Mouse (Mus musculus) granulocyte monocyte progenitor cell, adult 5-6 weeks (primary cell): Measurements from ENCODE around the gene Man2b1. TPM values are rescaled to one million over a fixed set of nuclear protein-coding genes. Genes with fewer than 3 reads are reported as not detected.

ENCODE experiments used
- ATAC-seq: replicated peaks from 2 replicates; pipeline ENCODE4 v1.8.0; 2016; ENCODE audit warnings: mild to moderate bottlenecking, moderate TSS enrichment, inconsistent platforms; ENCODE audit not compliant: poor library complexity, severe bottlenecking
- total RNA-seq, 2 experiments: library from RNA; stranded (forward) in 1 of 2; stranded (reverse) in 1 of 2; fragments of 200-712, 200-1000 nt in 1 of 2; fragments of >200 nt in 1 of 2; fragmentation: Nextera tagmentation in 1 of 2; gene quantifications; 2 replicates each; pipeline ENCODE4 v1.2.3; 2014 to 2017

Gene Man2b1
- total RNA-seq (2014; fragmentation: Nextera tagmentation): 91.4 and 110 TPM in 2 replicates
- 52.9 and 83.5 TPM in 2 replicates for total RNA-seq (2017)

DNA sequence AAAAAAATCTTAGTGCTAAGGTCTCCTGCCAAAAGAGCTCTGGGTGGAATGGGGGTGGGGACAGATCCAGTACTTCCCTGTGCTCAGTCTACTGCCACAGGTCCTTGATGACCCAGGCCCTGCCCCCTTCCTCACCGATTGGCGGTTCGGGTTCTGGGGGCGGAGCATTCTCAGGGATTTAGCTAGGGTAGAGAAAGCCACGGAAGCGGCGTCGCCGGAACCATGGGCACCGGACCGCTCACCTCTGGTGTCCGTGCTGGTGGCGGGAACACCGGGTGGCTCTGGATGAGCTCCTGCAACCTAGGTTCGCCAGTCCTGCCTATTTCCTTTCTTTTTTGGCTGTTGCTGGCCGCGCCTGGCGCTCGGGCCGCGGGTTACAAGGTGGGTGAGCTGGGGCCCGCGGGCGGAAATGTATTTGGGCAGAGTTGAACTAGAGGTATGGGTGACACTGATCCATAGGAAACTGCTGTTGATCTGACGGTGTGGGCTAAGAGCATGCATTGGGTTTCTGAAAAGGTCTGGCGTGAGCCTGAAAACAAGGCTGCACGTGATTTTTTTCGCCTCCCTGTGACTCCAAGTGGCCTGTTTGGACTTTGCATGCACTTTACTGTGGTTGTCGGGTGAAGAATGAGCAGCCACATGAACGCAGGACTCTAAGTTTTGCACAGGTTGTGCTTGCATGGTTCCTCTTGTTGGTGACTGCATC is at the start of gene Man2b1:
TSS of gene Man2b1 (plus strand) at position 163 of the 706 bp plus-strand sequence.
- peak; percentile 60 for ATAC-seq

DNA sequence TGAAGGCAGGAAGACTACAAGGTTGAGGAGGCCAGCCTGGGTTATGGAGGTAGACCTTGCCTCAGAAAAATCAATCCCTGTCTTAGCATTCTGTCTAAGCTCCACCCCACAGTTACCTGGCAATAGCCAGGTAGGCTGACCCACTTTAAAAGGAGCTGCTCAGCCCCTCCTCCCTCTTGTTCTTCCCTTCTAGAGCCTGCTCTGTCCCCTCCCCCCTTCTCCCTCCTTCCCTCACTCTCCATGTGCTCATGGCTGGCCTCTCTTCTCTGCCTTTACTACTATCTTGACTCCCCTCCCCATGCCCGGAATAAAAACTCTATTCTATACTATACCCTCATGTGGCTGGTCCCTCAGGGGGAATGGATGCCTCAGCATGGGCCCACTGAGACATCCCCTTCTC is 49.2 kb upstream of the Man2b1 start:
- ATAC-seq: no peak

DNA sequence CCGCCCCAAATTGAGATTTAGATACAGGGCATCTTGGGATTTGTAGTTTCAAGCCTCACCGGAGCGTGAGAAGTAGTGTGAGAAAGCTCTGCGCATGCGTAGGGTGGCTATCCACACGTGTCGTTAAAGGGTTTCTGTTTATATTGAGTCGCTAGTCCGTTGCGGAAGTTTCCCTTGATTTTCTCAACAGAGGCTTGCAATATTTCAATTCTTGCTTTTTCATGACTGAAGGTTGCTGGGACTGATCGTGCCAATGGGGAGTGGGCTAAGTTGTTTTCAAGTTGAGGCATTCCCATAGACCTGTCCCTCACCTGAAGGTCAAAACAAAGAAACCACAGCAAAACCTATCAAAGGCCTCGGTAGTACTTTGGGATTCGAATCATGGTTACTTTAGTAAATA is 48.3 kb upstream of the Man2b1 start:
- ATAC-seq: peak; percentile 26

DNA sequence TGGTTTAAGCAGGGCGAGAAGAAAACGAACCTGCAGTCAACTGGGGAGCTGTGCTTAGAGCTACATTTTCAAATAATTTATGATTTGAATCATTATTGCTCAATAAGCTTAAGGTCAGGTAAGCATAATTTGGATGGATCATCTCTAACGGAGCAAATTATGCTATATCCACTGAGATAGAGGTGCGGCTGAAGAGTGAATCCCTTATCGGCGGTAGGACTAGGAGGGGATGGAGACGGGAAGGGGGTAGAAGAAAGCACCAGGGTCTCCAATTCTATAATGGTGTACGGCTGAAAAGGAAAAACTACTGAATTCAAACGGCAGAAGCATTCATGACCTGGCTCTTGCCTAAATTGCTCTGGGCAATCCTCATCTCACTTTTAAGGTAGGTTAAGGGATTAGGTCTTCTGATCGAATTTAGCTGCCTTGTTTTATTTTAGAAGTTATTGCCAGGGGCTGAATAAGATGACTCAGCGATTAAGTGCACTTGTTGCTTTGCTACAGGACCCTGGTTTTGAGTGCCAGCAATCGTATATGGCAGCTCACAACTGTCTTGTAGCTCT is 47.8 kb upstream of the Man2b1 start:
- ATAC-seq: no peak

DNA sequence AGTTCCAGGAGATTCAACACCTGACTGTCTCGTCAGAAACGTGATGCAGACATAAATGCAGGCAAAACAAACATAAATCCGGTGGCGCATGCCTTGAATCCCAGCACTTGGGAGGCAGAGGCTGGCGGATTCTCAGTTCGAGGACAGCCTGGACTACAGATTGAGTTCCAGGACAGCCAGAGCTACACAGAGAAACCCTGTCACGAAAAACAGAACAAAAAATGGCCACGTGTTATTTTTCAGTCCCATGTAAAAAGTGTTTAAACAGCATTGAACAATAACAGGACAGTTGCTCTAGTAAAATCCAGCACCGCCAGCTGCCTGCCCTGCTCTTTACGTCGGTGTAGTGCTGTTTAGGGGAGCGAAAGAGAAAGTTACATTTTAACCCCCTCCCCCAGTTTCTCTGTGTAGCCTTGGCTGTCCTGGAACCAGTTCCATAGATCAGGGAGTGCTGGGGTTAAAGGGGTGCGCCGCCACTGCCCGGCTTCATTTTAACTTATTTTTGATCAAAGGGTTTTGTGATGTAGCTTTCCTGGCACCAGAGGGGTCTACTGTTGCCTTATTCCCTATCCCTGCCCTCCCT is 47.3 kb upstream of the Man2b1 start:
- no peak for ATAC-seq

DNA sequence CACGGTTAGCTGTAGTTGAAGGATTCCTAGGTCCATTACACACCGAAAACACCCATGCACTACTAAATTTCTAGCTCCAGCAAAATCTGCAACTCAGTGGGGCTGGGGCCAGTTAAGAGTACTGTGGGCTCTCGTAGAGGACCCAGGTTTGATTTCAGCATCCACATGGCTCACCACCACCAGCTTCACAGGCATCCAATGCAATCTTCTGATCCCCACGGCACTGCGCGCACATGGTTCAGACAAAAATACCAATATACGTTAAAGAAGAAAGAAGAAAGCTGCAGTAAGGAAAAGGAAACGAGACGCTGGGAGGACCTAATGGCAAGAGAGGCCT is 46.7 kb upstream of the Man2b1 start:
- ATAC-seq: no peak

DNA sequence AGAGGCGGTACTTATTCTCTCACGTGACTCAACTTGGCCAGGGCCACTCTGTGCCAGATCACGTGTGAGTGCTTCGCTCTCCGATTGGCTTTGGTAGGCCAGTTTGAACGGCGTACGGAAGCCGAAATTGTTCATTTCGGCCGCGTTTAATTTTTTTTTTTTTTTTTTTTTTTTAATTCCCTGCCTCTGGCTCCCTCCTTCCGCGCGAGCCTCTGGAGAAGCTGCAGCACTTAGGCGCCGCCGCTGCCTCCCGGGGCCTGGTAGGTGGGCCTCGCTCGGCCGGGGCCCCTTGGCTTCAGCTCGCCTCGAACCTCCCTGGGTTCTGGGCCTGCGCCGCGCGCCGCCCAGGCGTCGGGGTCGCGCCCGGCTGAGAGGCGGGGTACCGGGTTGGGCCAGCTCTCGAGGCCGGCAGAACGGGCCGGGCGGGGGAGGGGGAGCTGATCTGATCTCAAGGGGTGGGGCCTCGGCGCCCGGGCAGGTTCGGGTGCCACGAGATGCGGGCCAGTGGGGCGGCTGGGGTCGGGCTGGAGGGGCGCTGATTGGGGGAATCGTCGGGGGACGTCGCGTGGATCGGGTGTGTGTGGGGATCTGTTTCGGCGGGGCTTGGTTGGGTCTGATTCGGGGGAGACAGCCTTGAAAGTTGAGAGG is 46.2 kb upstream of the Man2b1 start, which contains the start of gene Tnpo2:
TSS of gene Tnpo2 (plus strand) at position 198 of the 648 bp plus-strand sequence.
- ATAC-seq: peak; percentile 68

DNA sequence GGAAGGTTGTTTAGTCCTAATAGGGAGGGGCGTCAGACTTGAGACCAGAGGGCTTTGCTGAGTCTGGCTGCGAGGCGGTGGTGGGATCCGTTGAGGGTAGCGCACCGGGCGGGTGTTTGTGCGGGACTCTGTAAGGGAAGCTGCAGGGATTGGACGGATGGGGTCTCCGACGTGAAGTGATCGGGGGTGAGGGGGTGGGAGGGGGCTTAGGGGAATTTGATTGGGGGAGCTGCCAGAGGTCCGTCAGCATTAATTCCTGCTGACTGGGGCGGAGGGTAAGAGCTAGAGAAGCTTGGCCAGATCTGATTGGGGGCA is 45.7 kb upstream of the Man2b1 start:
- ATAC-seq: peak; percentile 24

DNA sequence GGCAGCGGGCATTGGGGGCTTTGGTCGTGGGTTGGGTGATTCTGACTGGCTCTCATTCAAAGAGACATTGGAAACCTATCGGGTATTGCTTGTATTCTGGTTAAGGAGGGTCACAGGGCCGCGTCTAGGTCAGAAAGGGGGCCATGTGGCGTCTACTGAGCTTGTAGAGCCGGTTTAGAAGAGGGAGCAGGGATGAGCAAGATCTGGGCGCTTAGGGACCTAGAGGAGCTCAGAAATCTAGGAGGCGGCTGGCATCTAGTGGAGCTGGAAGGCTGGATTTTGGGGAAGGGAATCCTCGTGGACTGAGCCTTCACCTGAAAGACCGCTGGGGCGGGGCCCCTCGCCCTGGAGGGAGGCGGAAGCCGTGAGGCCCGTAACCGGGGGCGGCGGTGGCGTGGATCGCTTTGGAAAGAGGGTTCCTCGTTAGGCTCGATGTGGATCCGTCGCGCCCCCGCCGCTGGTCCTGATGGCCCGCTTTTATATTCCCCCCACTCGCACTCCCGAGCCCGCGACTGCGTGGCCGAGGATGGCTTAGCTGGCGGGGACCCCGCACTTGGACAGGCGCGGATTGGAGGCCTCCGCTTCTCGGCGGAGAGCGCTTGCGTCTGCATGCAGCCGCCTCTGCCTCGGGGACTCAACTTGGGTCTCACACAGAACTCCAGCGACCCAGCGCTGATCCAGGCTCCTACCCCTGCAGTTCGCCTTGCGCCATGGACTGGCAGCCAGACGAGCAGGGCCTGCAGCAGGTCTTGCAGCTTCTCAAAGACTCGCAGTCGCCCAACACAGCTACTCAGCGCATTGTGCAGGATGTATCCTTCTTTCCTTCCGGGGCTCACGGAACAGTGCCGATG is 45.2 kb upstream of the Man2b1 start:
- ATAC-seq: peak; percentile 39

DNA sequence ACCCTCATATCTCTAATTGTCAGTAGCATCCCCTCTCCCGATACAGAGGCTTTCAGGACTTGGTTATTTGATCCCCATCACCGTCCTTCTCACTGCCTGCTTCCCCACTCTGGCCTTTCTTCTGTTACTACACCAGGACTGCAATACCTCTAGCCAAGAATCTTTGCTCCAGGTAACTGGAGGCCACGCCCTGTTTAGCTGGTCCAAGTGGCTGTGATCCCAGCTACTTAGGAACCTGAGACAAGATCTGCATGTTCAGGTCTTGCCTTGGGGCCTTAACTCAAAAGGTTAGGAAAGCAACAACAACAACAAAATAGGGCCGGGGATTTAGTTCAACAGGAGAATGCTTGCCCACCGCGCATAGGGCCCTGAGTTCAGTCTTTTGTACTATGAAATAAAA is 39.5 kb upstream of the Man2b1 start:
- no peak for ATAC-seq

DNA sequence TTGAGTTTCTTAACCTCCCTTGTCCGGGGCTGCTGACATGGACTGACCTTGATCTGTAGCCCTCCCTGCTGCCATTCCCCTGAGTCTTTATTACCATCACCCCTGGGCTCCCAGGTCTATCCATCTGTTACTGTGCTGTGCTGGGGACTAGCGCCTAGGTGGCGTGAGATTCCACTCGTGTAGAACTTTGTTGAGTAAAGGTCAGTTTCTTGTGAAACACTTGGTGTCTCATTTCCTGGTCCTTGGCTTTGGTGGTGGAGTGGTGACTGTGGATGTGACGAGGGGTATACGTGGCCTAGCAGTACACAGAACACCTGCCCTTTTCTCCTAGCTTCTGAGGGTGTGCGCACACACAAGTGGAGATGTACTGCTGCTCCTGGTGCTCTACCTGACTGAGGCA is 25.7 kb upstream of the Man2b1 start:
- no peak for ATAC-seq

DNA sequence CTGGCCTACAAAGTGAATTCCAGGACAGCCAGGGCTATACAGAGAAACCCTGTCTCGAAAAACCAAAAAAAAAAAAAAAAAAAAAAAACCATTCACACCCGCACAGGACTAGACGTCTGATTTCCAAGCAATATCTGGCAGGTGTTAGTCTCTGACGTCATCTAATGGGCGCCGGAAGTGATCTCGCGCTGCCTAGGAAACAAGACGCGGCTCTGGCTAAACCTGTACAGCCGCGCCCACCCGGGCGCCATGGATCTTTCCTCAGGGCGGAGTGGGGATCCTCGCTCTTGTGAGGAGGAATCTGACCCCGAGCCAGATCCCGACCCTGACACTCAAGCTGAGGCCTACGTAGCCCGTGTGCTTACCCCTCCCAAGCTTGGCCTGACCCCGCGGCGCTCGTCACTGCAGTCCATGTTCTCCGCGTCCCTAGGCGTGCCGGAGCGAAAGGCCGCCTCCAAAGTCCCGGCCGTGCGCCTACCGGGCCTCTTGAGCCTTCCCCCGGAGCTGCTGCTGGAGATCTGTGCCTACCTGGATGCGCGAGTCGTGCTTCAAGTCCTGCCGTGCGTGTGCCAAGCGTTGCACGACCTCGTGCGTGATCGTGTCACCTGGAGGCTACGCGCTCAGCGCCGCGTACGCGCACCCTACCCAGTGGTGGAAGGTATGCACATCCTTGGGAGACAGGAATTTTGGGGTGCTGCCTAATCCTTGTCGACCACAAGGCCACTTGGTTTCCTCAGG is 23.0 kb upstream of the Man2b1 start, which contains the start of gene Fbxw9:
TSS of gene Fbxw9 (plus strand) at position 177 of the 738 bp plus-strand sequence.
- ATAC-seq: peak; percentile 92

DNA sequence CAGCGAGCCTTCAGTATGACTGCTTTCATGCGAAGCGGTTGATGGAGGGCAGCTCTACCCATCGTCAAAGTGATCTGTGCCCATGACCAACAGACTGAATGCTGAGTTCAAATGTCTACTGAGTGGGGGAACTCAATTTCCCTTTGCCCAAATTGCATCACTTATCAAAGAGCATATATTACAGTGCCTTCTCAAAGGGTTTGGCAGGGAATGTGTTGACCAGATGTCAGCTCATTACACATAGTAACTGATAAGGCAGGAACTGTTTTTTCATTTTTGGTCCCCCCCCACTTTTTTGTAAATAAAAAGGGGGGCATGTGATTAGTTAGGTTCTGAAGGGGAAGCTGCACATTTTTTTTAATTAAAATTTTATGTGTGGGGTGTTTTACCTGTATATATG is 20.5 kb upstream of the Man2b1 start:
- ATAC-seq: no peak

DNA sequence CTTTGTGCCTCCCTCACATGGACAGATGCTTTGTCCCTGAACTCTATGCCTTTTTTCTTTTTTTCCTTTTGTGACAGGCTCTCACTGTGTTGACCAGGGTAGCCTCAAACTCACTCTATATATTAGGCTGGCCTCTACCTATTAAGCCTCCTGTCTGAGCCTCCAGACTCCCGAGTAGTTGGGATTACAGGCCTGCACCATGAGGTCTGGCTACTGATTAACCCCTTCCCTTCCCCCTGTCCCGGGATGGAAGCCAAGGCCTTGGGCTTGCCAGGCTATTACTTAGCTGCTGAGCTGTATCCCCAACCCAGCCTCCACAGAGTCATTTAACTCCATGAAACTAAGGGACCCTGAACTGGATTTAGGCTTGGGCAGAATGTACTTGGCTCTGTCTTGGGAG is 17.9 kb upstream of the Man2b1 start:
- no peak for ATAC-seq

DNA sequence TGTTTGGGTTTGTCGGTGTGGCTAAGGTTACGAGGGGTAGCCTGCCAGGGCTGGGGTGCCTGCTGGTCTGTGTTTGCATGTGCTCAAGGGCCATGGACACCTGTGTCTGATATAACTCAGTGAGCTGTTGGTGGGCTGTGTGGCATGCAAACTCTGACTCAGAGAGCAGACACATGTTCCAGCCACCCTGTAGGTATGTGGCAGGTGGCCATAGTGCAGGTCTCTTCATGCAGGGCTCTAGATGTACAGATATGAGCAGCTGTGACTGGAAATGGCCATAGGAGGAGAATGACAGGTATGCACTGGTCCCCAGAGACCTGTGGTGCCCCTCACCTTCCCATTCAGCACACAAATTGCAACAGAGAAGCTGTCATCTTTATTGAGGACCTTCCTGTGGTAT is 15.9 kb upstream of the Man2b1 start:
- ATAC-seq: no peak

DNA sequence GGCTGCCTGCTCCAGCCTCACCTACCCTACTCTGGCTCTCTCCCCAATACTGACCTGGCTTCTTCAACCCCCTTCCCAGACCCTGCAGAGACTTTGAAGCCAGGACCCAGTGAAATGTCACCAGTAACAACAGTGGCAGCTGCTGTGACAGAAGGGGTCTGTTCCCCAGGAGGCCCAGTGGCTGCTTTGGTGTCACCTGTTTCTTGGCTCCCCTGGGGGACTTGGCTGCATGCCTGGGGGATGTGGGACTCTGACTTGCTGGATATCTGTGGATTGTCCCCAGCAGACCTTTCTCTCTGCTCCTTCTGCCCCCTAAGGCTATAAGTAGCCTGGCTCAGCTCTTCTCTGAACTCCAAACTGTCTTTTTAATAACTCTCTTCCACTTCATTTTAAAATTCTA is 15.1 kb upstream of the Man2b1 start, which contains the start of gene Gm5741:
TSS of gene Gm5741 (minus strand) at position 1 of the 400 bp plus-strand sequence.
- no peak for ATAC-seq

DNA sequence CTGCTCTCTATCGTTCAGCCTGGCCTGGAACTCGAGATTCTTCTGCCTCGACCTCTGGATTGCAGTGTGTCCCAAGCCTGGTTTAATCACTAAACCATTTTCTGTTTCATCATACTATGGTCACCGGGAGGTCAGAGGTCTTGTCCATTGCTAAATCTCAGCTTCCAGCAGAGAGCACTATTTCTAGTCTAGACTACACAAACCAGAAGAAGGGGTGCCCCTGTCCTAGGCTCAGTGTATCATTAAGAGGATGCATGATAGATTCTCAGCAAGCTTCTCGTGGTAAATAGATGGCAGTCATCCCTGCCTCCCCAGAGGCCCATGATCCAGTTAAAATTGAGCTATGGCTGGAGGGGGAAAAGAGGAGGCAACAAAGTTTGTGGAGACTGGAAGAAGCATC is 12.0 kb upstream of the Man2b1 start:
- ATAC-seq: peak; percentile 26

DNA sequence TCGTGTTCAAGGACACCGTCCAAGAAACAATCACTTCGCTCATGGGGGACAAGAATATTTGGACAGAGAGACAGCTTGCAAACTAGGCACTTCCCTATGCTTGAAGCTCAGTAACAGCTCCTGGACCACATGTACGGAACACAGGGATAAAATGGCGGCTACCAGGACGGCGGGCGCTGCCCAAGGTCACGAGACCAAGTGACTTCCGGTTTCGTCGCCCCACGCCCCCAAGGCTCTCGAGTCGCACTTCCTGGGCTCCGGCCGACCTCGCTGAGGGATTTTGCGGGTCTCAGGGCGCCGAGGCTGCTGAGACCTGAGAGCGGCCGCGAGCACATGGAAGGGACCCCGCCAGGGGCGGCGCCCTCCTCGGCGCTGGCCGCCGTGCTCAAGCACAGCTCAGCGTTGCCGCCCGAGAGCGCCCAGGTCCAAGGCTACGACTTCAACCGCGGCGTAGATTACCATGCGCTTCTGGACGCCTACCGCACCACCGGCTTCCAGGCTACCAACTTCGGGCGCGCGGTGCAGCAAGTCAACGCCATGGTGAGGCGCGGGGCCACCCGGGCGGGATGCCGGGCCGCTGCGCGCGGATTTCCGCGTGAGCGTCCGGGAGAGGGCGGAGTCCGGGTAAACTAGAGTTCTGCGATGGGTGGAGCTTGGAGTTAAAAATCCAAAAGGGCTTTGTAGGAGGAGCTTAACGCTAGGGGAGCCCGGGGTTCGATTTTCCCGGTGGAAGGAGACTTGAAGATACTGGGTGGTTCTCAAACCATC is 11.4 kb upstream of the Man2b1 start, which contains the start of gene Dhps:
TSS of gene Dhps (plus strand) at position 244 of the 768 bp plus-strand sequence.
- peak; percentile 87 for ATAC-seq

DNA sequence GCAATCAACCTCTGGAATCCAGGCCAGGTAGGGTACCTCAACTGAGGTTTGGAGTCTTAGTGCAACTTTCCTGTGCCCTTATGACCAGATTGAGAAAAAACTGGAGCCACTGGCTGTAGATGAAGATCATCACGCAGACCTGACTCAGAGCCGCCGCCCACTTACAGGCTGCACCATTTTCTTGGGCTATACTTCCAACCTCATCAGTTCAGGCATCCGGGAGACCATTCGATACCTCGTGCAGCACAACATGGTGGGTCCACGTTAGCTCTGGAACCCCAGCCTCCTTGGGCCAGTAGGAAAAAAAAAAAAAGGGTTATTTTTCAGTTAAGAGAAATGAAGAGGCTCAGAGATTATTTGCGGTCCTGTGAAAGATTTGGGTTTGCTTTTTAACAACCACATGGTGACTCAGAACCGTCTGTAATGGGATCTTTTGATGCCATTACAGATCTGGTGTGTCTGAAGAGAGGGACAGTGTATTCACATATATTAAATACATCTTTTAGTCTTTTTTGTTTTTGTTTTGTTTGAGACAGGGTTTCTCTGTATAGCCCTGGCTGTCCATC is 10.6 kb upstream of the Man2b1 start:
- no peak for ATAC-seq
